Comparison of ENCODE assay signal across 30 mouse cellular contexts in genomic region chr7:137116246-137116645, GRCm38 (mm10).
"Had no signal": no experiment of that assay in that cellular context is flagged by ENCODE, and none has a peak within 500 bp of the region (broad histone marks: within the 10 kb centered on the region; RNA-seq: fewer than 3 reads in every experiment).

No protein-coding gene starts in this region.

- H3K4me3 ChIP-seq: left cerebral cortex, adult 2 months; limb, embryonic 10.5 days; limb, embryonic 12.5 days; limb, embryonic 13.5 days; limb, embryonic 15.5 days; liver, embryonic 12.5 days; liver, embryonic 13.5 days; liver, embryonic 15.5 days; lung, embryonic 15.5 days; megakaryocyte, embryonic 14.5 days; midbrain, embryonic 10.5 days; midbrain, embryonic 12.5 days; midbrain, embryonic 13.5 days; midbrain, embryonic 15.5 days; myocyte had no signal

- H3K36me3 ChIP-seq: limb, embryonic 12.5 days; limb, embryonic 13.5 days; limb, embryonic 15.5 days; liver, embryonic 12.5 days; liver, embryonic 13.5 days; liver, embryonic 15.5 days; lung, embryonic 15.5 days; midbrain, embryonic 10.5 days; midbrain, embryonic 12.5 days; midbrain, embryonic 13.5 days; midbrain, embryonic 15.5 days had no signal

- H3K4me2 ChIP-seq: limb, embryonic 12.5 days; limb, embryonic 13.5 days; limb, embryonic 15.5 days; liver, embryonic 11.5 days; liver, embryonic 12.5 days; liver, embryonic 13.5 days; liver, embryonic 15.5 days; lung, embryonic 14.5 days; lung, embryonic 15.5 days; midbrain, embryonic 11.5 days; midbrain, embryonic 12.5 days; midbrain, embryonic 13.5 days; midbrain, embryonic 15.5 days had no signal

- H3K9ac ChIP-seq: limb, embryonic 12.5 days; limb, embryonic 13.5 days; limb, embryonic 15.5 days; liver, embryonic 12.5 days; liver, embryonic 13.5 days; liver, embryonic 14.5 days; liver, embryonic 15.5 days; liver, postnatal 0 days; lung, embryonic 14.5 days; lung, embryonic 15.5 days; midbrain, embryonic 12.5 days; midbrain, embryonic 13.5 days; midbrain, embryonic 15.5 days had no signal

- H3K4me1 ChIP-seq: limb, embryonic 15.5 days; liver, embryonic 12.5 days; liver, embryonic 13.5 days; liver, embryonic 15.5 days; megakaryocyte, embryonic 14.5 days had no signal

- H3K27ac ChIP-seq: left cerebral cortex, adult 2 months; limb, embryonic 10.5 days; limb, embryonic 12.5 days; limb, embryonic 13.5 days; limb, embryonic 15.5 days; liver, embryonic 12.5 days; liver, embryonic 13.5 days; liver, embryonic 14.5 days; liver, embryonic 15.5 days; lung, embryonic 15.5 days; macrophage; midbrain, embryonic 10.5 days; midbrain, embryonic 12.5 days; midbrain, embryonic 13.5 days; midbrain, embryonic 15.5 days had no signal

- ATAC-seq: liver, embryonic 12.5 days; liver, postnatal 0 days; midbrain, embryonic 13.5 days; midbrain, embryonic 15.5 days; midbrain, embryonic 16.5 days had no signal

- H3K9me3 ChIP-seq: liver, embryonic 15.5 days had no signal

- DNase-seq: left cerebral cortex, postnatal 4 days; liver; liver, embryonic 13.5 days; liver, postnatal 0 days; lung, adult 18-20 months; lung, adult 2 months; lung, embryonic 14.5 days; lung, postnatal 10 days; lung, postnatal 36 days; lung, postnatal 4 days; midbrain, embryonic 14.5 days had no signal

- H3K27me3 ChIP-seq: limb, embryonic 12.5 days; limb, embryonic 13.5 days; limb, embryonic 15.5 days; liver, embryonic 12.5 days; liver, embryonic 13.5 days; liver, embryonic 15.5 days; lung, embryonic 15.5 days; megakaryocyte, embryonic 14.5 days; midbrain, embryonic 12.5 days; midbrain, embryonic 15.5 days had no signal
